Mouse (Mus musculus) liver, adult 10 weeks (tissue): ENCODE data around the gene Mbd3l2. TPM values are rescaled to one million over a fixed set of nuclear protein-coding genes. Genes with fewer than 3 reads are reported as not detected.

Experiments used
- polyA plus RNA-seq: library from polyadenylated mRNA; stranded (reverse); fragments of 350-450 nt; fragmentation: Illumina TruSeq; extraction: RNeasy Lipid Tissue Mini Kit (QIAGEN cat#74804); gene quantifications from one replicate; pipeline ENCODE4 v1.2.3, GENCODE M21; 2014; ENCODE audit warnings: low read depth, low replicate concordance

Mbd3l2 gene
- polyA plus RNA-seq, result not detected

DNA sequence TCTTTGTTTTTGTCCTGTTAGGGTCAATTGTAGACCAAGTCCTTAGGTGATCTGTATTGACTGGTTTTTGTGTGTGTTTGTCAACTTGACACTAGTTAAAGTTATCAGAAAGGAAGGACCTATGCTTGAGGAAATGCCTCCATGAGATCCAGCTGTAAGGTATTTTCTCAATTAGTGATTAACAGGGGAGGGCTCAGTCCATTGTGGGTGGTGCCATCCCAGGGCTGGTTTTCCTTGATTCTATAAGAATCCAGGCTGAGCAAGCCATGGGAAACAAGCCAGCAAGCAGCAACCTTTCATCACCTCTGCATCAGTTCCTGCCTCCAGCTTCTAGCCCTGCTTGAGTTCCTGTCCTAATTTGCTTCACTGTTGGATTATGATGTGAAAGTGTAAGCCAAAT, at the start of gene Mbd3l2:
Gene Mbd3l2, plus strand, starts transcription at position 301 of the 400 bp plus-strand sequence.

DNA sequence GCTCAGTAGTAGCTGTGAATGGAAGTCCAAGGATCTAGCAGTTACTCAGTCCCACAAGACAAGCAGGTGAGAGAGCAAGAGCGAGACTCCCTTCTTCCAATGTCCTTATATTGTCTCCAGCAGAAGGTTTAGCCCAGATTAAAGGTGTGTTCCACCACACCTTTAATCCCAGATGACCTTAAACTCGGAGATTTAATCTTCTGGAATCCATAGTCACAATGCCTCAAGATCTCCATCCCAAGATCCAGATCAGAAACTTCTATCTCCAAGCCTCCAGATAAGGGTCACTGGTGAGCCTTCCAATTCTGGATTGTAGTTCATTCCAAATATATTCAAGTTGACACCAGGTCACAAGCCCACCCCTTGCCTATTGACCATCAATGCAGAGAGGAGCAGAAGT, 27.6 kb upstream of the Mbd3l2 start, which contains the start of gene Naalad2:
Gene Naalad2, minus strand, starts transcription at position 101 of the 400 bp plus-strand sequence.

DNA sequence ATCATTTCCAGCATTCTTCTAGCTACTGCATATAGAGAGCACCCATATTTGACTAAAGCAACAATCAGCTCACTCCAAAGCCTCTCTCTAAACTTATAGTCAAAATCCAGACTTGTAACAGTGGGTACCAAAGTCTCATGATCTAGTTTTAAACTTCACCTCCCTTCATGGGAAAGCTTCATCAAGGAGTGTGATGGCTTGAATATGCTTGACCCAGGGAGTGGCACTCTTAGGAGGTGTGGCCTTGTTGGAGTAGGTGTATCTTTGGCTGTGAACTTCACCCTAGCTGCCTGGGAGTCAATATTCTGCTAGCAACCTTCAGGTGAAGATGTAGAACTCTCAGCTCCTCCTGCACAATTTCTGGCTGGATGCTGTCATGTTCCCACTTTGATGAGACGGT, 26.3 kb upstream of the Mbd3l2 start, which contains the start of gene Ubtfl1:
Gene Ubtfl1, plus strand, starts transcription at position 301 of the 400 bp plus-strand sequence.

GRCm38 (mm10) chr9:18478168-18478567, 47.7 kb downstream of the Mbd3l2 start, which contains the start of the genes Zfp558 and Mbd3l1:
TSS of gene Zfp558 (minus strand) at chr9:18478268.
TSS of gene Mbd3l1 (plus strand) at chr9:18478359.

Other genes starting within 250 kb of the Mbd3l2 start
- gene Chordc1, start 138.5 kb upstream of the Mbd3l2 start, polyA plus RNA-seq, result 80.6 TPM
- 2.0 TPM for gene Naalad2, start 27.7 kb upstream of the Mbd3l2 start, polyA plus RNA-seq
- not detected for gene Ubtfl1, start 26.2 kb upstream of the Mbd3l2 start, polyA plus RNA-seq
- gene Zfp558, start 47.6 kb downstream of the Mbd3l2 start, polyA plus RNA-seq, result 1.5 TPM
- not detected for gene Mbd3l1, start 47.7 kb downstream of the Mbd3l2 start, polyA plus RNA-seq
- gene Muc16, start 243.9 kb downstream of the Mbd3l2 start, polyA plus RNA-seq, result 0.74 TPM